Mouse (Mus musculus): ENCODE measurements around the gene Tcf7. TPM values are rescaled to one million over a fixed set of nuclear protein-coding genes. Genes with fewer than 3 reads are reported as not detected.

Tcf7 gene
- polyA plus RNA-seq, 1 experiment from 2014 or later = 68.8 TPM

DNA sequence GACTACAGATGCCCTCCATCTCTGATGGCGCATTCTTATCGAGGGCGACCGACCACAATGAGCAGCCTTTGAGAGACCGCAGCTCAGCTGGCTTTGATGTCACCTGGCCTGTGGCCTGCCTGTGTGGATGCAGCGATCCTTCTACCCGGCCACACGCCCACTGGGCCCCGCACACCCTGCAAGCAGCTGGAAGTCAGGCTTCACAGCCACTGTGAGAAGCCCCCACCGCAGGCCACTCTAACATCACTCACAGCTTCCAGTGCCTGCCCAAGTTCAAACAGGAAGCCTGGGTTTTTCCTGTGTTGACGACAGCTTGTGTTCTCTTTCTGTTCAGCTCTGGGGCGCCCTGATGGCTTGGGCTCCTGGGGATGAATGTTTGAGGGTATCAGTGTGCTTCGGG lies 35.6 kb upstream of the Tcf7 start:
- peaks cover 6% of the 10 kb centered on the region; the same call in 1 of the 2 replicates for H3K4me1 ChIP-seq (ENCODE audit: insufficient read depth)
- no peak overlapping the region for H3K27ac ChIP-seq (ENCODE audit: low read depth)
- no peaks in the 10 kb centered on the region for H3K36me3 ChIP-seq (ENCODE audit: insufficient read depth)
- H3K4me3 ChIP-seq (ENCODE audit: low read depth, low read length) = no peak overlapping the region
- H3K9me3 ChIP-seq (ENCODE audit: low read depth, low read length) = no peaks in the 10 kb centered on the region
- no peaks in the 10 kb centered on the region for H3K27me3 ChIP-seq (ENCODE audit: insufficient read depth, low read length)
- WGBS = 34% methylated on average over 13 of the region's 13 CpGs
- H3K9ac ChIP-seq = no peak overlapping the region
- peak overlapping the region; percentile 14; the same call in 1 of the 2 replicates for H3K4me2 ChIP-seq
- TF ChIP-seq CTCF (IDR thresholded peaks at IDR 0.05; ENCODE audit: low read depth) = no peak
- peak; percentile 38; the same call in 1 of the 2 replicates for ATAC-seq (ENCODE audit: insufficient read depth)
- DNase-seq = peak; percentile 61

DNA sequence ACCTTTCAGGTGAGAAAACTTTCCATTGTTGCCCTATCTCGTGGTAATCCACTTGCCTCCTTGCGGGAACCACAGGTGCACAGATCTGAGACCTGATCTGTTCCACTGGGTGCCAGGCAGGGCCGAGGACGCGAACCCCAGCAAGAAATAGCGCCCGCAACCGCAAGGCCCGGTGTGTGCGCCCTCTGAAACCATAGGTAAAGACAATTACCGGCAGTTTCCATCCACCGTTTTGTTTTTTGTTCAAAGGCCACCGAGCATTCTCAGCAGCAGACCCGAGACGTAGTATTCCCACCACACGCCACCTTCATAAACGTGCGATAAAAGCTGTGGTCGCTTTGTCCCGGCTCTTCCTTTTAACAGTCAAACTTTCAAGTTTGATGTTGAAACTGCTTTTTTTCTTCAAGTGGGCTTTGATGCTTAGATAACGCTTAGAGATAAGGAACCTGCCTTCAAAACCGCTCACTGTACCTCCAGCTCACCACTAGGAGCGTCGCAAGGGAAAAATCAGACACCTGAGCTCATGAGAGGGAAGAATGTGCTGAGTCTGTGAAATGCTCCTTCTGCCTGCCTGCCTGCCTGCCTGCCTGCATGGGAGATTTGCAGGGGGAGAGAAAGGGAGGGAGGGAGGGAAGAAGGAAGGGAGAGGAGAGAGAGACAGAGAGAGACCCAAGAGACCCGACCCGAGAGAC lies 31.4 kb upstream of the Tcf7 start:
- Histone ChIP-seq H3K4me2 (peak overlapping the region; percentile 44), H3K9ac (no peak overlapping the region), H3K27ac (ENCODE audit: low read depth) (no peak overlapping the region), H3K4me1 (ENCODE audit: insufficient read depth) (peaks cover 6% of the 10 kb centered on the region; the same call in 1 of the 2 replicates), H3K27me3 (ENCODE audit: insufficient read depth, low read length) (no peaks in the 10 kb centered on the region), H3K9me3 (ENCODE audit: low read depth, low read length) (no peaks in the 10 kb centered on the region), H3K4me3 (ENCODE audit: low read depth, low read length) (no peak overlapping the region), H3K36me3 (ENCODE audit: insufficient read depth) (no peaks in the 10 kb centered on the region)
- TF ChIP-seq CTCF (IDR thresholded peaks at IDR 0.05; ENCODE audit: low read depth) = peak; percentile 59
- ATAC-seq (ENCODE audit: insufficient read depth) = no peak
- 9% methylated on average over 26 of the region's 26 CpGs for WGBS
- peak; percentile 56 for DNase-seq

DNA sequence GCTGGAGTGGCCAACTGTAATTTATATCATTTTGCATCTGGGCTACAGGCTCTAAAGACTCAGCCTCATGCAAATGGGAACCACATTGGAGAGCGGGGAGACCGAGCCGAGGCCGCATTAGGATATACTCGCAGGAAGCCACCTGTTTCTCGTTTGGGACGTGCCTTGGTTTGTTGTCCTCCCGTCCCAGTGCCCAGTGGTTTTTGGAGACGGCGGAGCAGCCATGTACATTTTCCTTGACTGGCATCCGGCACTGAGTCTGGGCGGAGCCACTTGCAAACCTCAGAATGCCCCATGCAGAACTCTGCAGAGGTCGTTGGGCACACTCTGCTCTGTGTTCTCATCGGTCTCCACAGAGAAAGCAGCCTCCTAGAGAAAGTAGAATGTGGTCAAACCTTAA lies 27.9 kb upstream of the Tcf7 start:
- H3K9me3 ChIP-seq (ENCODE audit: low read depth, low read length) = no peaks in the 10 kb centered on the region
- ATAC-seq (ENCODE audit: insufficient read depth) (no peak), DNase-seq (no peak)
- H3K4me1 ChIP-seq (ENCODE audit: insufficient read depth) = no peaks in the 10 kb centered on the region
- no peaks in the 10 kb centered on the region for H3K36me3 ChIP-seq (ENCODE audit: insufficient read depth)
- H3K4me2 ChIP-seq = no peak overlapping the region
- TF ChIP-seq CTCF (IDR thresholded peaks at IDR 0.05; ENCODE audit: low read depth) = no peak
- H3K27ac ChIP-seq (ENCODE audit: low read depth) = no peak overlapping the region
- no peaks in the 10 kb centered on the region for H3K27me3 ChIP-seq (ENCODE audit: insufficient read depth, low read length)
- H3K4me3 ChIP-seq (ENCODE audit: low read depth, low read length) = no peak overlapping the region
- 68% methylated on average over 14 of the region's 14 CpGs for WGBS
- no peak overlapping the region for H3K9ac ChIP-seq

DNA sequence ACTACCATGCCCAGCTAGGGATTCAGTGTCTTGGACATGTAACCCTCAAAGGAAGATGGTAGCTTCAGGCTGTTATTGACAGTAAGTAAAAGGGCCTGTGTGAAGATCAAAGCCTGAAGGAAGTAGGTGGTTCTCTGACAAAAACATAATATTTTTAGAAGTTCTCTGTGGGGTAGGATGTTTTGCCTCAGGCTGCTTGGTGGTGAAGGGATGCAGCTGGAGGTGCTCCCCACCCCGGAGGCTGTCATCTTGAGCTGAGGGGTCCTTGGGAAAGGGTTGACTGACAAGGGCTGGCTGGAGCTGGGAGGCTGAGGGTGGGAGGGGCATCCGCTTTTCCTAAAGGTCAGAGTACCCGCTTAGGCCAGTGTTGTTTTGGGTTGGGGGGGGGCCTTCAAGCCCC lies 26.7 kb upstream of the Tcf7 start:
- no peaks in the 10 kb centered on the region for H3K27me3 ChIP-seq (ENCODE audit: insufficient read depth, low read length)
- WGBS = 35% methylated on average over 3 of the region's 3 CpGs
- H3K4me1 ChIP-seq (ENCODE audit: insufficient read depth) = no peaks in the 10 kb centered on the region
- no peaks in the 10 kb centered on the region for H3K9me3 ChIP-seq (ENCODE audit: low read depth, low read length)
- no peaks in the 10 kb centered on the region for H3K36me3 ChIP-seq (ENCODE audit: insufficient read depth)
- no peak overlapping the region for H3K4me3 ChIP-seq (ENCODE audit: low read depth, low read length)
- no peak overlapping the region for H3K4me2 ChIP-seq
- peak; percentile 14 for DNase-seq
- H3K9ac ChIP-seq = no peak overlapping the region
- no peak for TF ChIP-seq CTCF (IDR thresholded peaks at IDR 0.05; ENCODE audit: low read depth)
- no peak overlapping the region for H3K27ac ChIP-seq (ENCODE audit: low read depth)
- no peak for ATAC-seq (ENCODE audit: insufficient read depth)

DNA sequence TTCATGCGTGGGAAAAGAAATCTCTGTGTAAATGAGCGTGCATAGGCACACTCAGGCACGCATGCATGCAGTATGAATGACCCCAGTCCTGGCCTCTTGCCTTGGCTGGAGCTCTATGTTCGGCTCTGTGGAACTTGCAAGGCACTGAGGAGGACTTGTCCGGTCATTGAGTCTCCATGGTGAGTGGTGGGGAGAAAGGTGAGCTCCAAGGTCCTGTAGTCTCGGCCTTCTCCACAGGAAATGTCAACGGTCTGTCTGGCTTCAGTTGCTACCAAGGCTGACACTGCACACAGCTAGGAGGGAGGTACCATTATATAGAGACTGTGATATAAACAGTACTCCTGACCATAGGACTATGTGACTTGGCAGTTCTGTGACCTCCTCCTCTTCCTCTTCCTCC lies 23.6 kb upstream of the Tcf7 start:
- no peaks in the 10 kb centered on the region for H3K4me1 ChIP-seq (ENCODE audit: insufficient read depth)
- H3K27me3 ChIP-seq (ENCODE audit: insufficient read depth, low read length) = no peaks in the 10 kb centered on the region
- H3K9ac ChIP-seq = no peak overlapping the region
- H3K4me3 ChIP-seq (ENCODE audit: low read depth, low read length) = no peak overlapping the region
- ATAC-seq (ENCODE audit: insufficient read depth) = no peak
- no peak for DNase-seq
- WGBS = 65% methylated on average over 7 of the region's 7 CpGs
- no peak overlapping the region for H3K4me2 ChIP-seq
- no peaks in the 10 kb centered on the region for H3K36me3 ChIP-seq (ENCODE audit: insufficient read depth)
- TF ChIP-seq CTCF (IDR thresholded peaks at IDR 0.05; ENCODE audit: low read depth) = no peak
- H3K9me3 ChIP-seq (ENCODE audit: low read depth, low read length) = no peaks in the 10 kb centered on the region
- no peak overlapping the region for H3K27ac ChIP-seq (ENCODE audit: low read depth)

DNA sequence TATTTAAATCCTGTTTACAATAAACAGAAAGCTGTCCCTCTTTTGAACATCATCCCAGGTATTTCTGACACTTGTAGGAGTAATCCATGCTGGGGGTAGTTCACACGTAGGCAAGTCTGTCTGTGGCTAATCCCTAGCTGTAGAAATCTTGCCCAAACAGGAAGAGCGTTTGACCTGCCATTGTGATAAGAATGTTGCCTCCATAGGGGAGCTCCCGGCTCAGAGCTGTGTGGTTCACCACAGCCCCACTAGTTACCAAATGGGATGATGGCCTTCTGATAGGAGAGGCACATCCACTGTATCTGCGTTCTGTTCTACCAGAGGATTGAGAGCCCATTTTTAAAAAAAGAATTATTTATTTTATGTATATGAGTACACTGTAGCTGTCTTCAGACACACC lies 22.5 kb upstream of the Tcf7 start:
- Histone ChIP-seq H3K36me3 (ENCODE audit: insufficient read depth) (no peaks in the 10 kb centered on the region), H3K4me1 (ENCODE audit: insufficient read depth) (no peaks in the 10 kb centered on the region), H3K27me3 (ENCODE audit: insufficient read depth, low read length) (no peaks in the 10 kb centered on the region), H3K27ac (ENCODE audit: low read depth) (no peak overlapping the region), H3K4me2 (no peak overlapping the region), H3K9ac (no peak overlapping the region), H3K4me3 (ENCODE audit: low read depth, low read length) (no peak overlapping the region), H3K9me3 (ENCODE audit: low read depth, low read length) (no peaks in the 10 kb centered on the region)
- TF ChIP-seq CTCF (IDR thresholded peaks at IDR 0.05; ENCODE audit: low read depth) = no peak
- ATAC-seq (ENCODE audit: insufficient read depth) (no peak), DNase-seq (no peak)
- WGBS = 46% methylated on average over 4 of the region's 4 CpGs

DNA sequence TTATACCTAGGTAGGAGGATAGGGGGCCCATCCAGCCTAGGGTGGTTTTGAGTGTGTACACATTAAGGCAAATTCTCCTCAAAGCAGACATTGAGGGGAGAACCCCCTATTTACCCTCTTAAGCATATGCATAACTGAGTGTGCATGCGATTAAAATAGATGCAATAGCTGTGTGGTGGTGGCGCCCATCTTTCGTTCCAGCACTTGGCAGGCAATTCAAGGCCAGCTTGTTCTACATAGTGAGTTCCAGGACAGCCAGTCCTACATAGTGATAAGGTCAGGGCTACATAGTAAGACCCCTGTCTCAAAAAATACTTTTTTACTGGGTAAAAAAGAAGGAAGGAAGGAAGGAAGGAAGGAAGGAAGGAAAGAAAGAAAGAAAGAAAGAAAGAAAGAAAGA lies 19.9 kb upstream of the Tcf7 start:
- no peaks in the 10 kb centered on the region for H3K36me3 ChIP-seq (ENCODE audit: insufficient read depth)
- H3K27ac ChIP-seq (ENCODE audit: low read depth) = no peak overlapping the region
- H3K9me3 ChIP-seq (ENCODE audit: low read depth, low read length) = no peaks in the 10 kb centered on the region
- H3K27me3 ChIP-seq (ENCODE audit: insufficient read depth, low read length) = 0 out of 2 replicates have a peak, but pooled peaks cover 4% of the 10 kb centered on the region
- DNase-seq (no peak), ATAC-seq (ENCODE audit: insufficient read depth) (no peak)
- TF ChIP-seq CTCF (IDR thresholded peaks at IDR 0.05; ENCODE audit: low read depth) = no peak
- H3K4me1 ChIP-seq (ENCODE audit: insufficient read depth) = no peaks in the 10 kb centered on the region
- no peak overlapping the region for H3K9ac ChIP-seq
- H3K4me2 ChIP-seq = no peak overlapping the region
- 94% methylated on average over 3 of the region's 3 CpGs for WGBS
- no peak overlapping the region for H3K4me3 ChIP-seq (ENCODE audit: low read depth, low read length)
